Mouse (Mus musculus): ENCODE data around the gene Pla2g4b.

DNA sequence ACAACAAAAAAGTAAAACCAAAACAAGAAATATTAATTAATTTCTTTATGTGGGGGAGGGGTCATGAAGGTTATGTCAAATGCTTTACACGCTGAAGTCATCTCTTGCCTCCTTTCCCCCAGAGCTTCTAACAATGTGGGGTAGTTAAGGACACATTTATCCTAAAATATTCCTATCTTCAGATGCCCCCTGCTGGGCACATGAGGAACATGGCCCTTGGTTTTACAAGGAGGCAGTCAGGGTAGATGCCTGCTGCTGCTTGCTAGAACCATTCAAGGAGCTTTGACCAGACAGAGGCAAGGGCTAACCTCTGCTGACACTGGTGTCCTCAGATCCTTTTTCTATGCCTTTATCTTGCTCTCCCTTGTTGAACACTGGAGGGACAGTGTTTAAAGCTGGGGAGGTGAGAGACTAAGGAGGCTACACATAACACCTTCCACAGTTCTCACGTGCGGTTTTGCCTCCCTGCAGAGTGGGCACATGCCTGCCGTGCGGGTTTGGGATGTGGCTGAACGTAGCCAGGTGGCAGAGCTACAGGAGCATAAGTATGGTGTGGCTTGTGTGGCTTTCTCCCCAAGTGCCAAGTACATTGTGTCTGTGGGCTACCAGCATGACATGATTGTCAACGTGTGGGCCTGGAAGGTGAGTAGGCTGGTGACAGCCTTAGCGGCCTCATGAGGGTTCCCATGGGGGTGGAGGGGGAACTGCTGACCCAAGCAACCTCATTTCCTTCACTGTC is 21.6 kb upstream of the Pla2g4b start:
- no peak for TF ChIP-seq MAX (IDR thresholded peaks at IDR 0.05)
- TF ChIP-seq MYOG (IDR thresholded peaks at IDR 0.05; ENCODE audit: control insufficient read depth, extremely low read depth, insufficient read length) = no peak
